Comparison of ENCODE assay signal across 11 mouse cellular contexts in the genomic region with DNA sequence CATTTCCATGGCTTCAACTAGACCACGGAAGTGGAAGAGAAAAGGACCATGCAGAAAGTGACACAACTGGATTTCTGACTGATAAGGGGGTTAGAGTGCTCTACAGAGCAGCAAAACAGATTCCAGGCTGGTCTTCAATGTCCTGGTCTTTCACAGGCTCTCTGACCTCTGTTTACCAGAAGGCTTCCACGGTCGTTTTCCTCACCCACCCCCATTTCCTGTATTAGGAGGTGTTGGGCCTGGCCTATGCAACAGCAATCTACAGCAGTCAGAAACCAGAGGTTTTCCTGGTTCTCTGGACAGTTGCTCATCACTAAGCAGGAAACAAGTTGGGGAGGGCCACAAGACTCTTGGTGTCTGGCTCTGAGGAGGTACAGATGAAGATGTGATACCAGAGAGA.
DNase-seq lines count a peak whose midpoint lies in the region; ATAC-seq and TF ChIP-seq lines count a peak whose summit lies in the region.
"Had no signal": no experiment of that assay in that cellular context is flagged by ENCODE, and none has a peak within 500 bp of the region (broad histone marks: within the 10 kb centered on the region; RNA-seq: fewer than 3 reads in every experiment).

No protein-coding gene starts in this region.

- no peak for TF ChIP-seq CTCF in bone marrow, adult 2 months (IDR thresholded peaks at IDR 0.05; ENCODE audit: control insufficient read depth, insufficient read depth, low read length)
- TF ChIP-seq CTCF in forebrain, postnatal 0 days (IDR thresholded peaks at IDR 0.05; ENCODE audit: low read depth), result no peak

- H3K4me3 ChIP-seq in heart, embryonic 15.5 days, result no peak overlapping the region
- H3K4me3 ChIP-seq in bone marrow, adult 2 months (replicated peaks; ENCODE audit: control insufficient read depth, low read depth, low read length), result no peak overlapping the region
- H3K4me3 ChIP-seq in liver, embryonic 15.5 days (replicated peaks), result no peak overlapping the region
- H3K4me3 ChIP-seq in forebrain, embryonic 11.5 days (ENCODE audit: low read depth, low read length), result no peak overlapping the region
- H3K4me3 ChIP-seq in forebrain, postnatal 0 days (ENCODE audit: low read depth, low read length), result no peak overlapping the region

- no peak for DNase-seq in heart, adult 9 months (ENCODE audit: low spot score in 2 of 2)
- DNase-seq in 416B (ENCODE audit: low read depth), result peak; percentile 91
- DNase-seq in spleen, adult 12 weeks (ENCODE audit: low spot score), result no peak
- no peak for DNase-seq in forebrain, embryonic 11.5 days (ENCODE audit: low spot score)
- DNase-seq in forebrain, postnatal 0 days, result no peak
- DNase-seq: adrenal gland, adult 8-10 months; cerebellum, postnatal 10 days; right cerebral cortex, adult 18-20 months had no signal

- H3K9ac ChIP-seq in heart, embryonic 15.5 days, result no peak overlapping the region
- H3K9ac ChIP-seq in liver, embryonic 15.5 days, result no peak overlapping the region; the same call in 1 of the 2 replicates
- no peak overlapping the region for H3K9ac ChIP-seq in forebrain, embryonic 11.5 days (ENCODE audit: low read length)
- no peak overlapping the region for H3K9ac ChIP-seq in forebrain, postnatal 0 days

- 32% methylated on average over 3 of the region's 3 CpGs for WGBS in heart, embryonic 15.5 days
- 4% methylated on average over 3 of the region's 3 CpGs for WGBS in bone marrow, adult 2 months
- WGBS in liver, embryonic 15.5 days (ENCODE audit: insufficient replicate concordance), result 2% methylated on average over 3 of the region's 3 CpGs
- WGBS in forebrain, embryonic 11.5 days, result 62% methylated on average over 3 of the region's 3 CpGs
- WGBS in forebrain, postnatal 0 days, result 72% methylated on average over 3 of the region's 3 CpGs

- TF ChIP-seq POLR2A in bone marrow, adult 2 months (IDR thresholded peaks at IDR 0.05; ENCODE audit: borderline replicate concordance, control insufficient read depth, low read depth, low read length), result no peak

- peaks cover 12% of the 10 kb centered on the region; the same call in 1 of the 2 replicates for H3K4me1 ChIP-seq in heart, embryonic 15.5 days (replicated peaks)
- peaks cover 2% of the 10 kb centered on the region; the same call in 1 of the 2 replicates for H3K4me1 ChIP-seq in bone marrow, adult 2 months (ENCODE audit: control insufficient read depth, insufficient read depth, low read length)
- H3K4me1 ChIP-seq in liver, embryonic 15.5 days (replicated peaks), result peaks cover 39% of the 10 kb centered on the region
- H3K4me1 ChIP-seq in forebrain, embryonic 11.5 days (replicated peaks; ENCODE audit: control insufficient read depth, insufficient read depth, low read length), result no peaks in the 10 kb centered on the region
- no peaks in the 10 kb centered on the region for H3K4me1 ChIP-seq in forebrain, postnatal 0 days (ENCODE audit: insufficient read depth)

- no peak for ATAC-seq in heart, embryonic 15.5 days (replicated peaks; ENCODE audit: insufficient number of reproducible peaks, insufficient read depth, low FRiP score, low read depth)
- ATAC-seq in liver, embryonic 15.5 days (ENCODE audit: insufficient read depth), result 0 out of 2 replicates have a peak, but pooled peaks have one; percentile 14
- ATAC-seq in forebrain, embryonic 11.5 days (replicated peaks; ENCODE audit: low FRiP score), result no peak
- no peak for ATAC-seq in forebrain, postnatal 0 days

- no peaks in the 10 kb centered on the region for H3K27me3 ChIP-seq in heart, embryonic 15.5 days
- H3K27me3 ChIP-seq in liver, embryonic 15.5 days, result no peaks in the 10 kb centered on the region
- no peaks in the 10 kb centered on the region for H3K27me3 ChIP-seq in forebrain, embryonic 11.5 days (ENCODE audit: control insufficient read depth, insufficient read depth, low read length)
- H3K27me3 ChIP-seq in forebrain, postnatal 0 days (ENCODE audit: insufficient read depth, low read length), result no peaks in the 10 kb centered on the region

- H3K9me3 ChIP-seq in heart, embryonic 15.5 days (replicated peaks), result no peaks in the 10 kb centered on the region
- H3K9me3 ChIP-seq in liver, embryonic 15.5 days (replicated peaks), result no peaks in the 10 kb centered on the region
- H3K9me3 ChIP-seq in forebrain, embryonic 11.5 days (ENCODE audit: control insufficient read depth, low read length), result no peaks in the 10 kb centered on the region
- no peaks in the 10 kb centered on the region for H3K9me3 ChIP-seq in forebrain, postnatal 0 days (ENCODE audit: low read length)

- no peak overlapping the region for H3K4me2 ChIP-seq in heart, embryonic 15.5 days
- H3K4me2 ChIP-seq in liver, embryonic 15.5 days, result 0 out of 2 replicates have a peak overlapping the region, but pooled peaks have one; percentile 45
- H3K4me2 ChIP-seq in forebrain, embryonic 11.5 days (ENCODE audit: low read depth, low read length, severe bottlenecking), result no peak overlapping the region
- no peak overlapping the region for H3K4me2 ChIP-seq in forebrain, postnatal 0 days (ENCODE audit: low read depth)

- no peaks in the 10 kb centered on the region for H3K36me3 ChIP-seq in heart, embryonic 15.5 days
- no peaks in the 10 kb centered on the region for H3K36me3 ChIP-seq in liver, embryonic 15.5 days (replicated peaks)
- no peaks in the 10 kb centered on the region for H3K36me3 ChIP-seq in forebrain, embryonic 11.5 days (ENCODE audit: control insufficient read depth, insufficient read depth, low read length)
- H3K36me3 ChIP-seq in forebrain, postnatal 0 days (ENCODE audit: insufficient read depth), result no peaks in the 10 kb centered on the region

- H3K27ac ChIP-seq in heart, embryonic 15.5 days, result 0 out of 2 replicates have a peak overlapping the region, but pooled peaks have one; percentile 18
- peak overlapping the region; percentile 55; the same call in 1 of the 2 replicates for H3K27ac ChIP-seq in bone marrow, adult 2 months (ENCODE audit: control insufficient read depth, insufficient read depth, low read depth, low read length, poor library complexity)
- peak overlapping the region; percentile 31; the same call in 1 of the 2 replicates for H3K27ac ChIP-seq in liver, embryonic 15.5 days (replicated peaks)
- H3K27ac ChIP-seq in forebrain, embryonic 11.5 days (ENCODE audit: low read depth, low read length), result no peak overlapping the region
- no peak overlapping the region for H3K27ac ChIP-seq in forebrain, postnatal 0 days (ENCODE audit: low read depth, low read length)

Comparison
In these comparisons a context has a peak if more than half of its experiments do, and no peak if none do; other contexts are left out.
1. H3K27ac ChIP-seq: peak in heart, embryonic 15.5 days (single experiment), bone marrow, adult 2 months (single experiment) and liver, embryonic 15.5 days (single experiment); none in forebrain, embryonic 11.5 days (single experiment) and forebrain, postnatal 0 days (single experiment).